ENCODE assay signal across 8 mouse cellular contexts in genomic region chr2:152412526-152413157, GRCm38 (mm10). TPM values are rescaled to one million over a fixed set of nuclear protein-coding genes. Genes with fewer than 3 reads are reported as not detected.
DNase-seq lines count a peak whose midpoint lies in the region; ATAC-seq and TF ChIP-seq lines count a peak whose summit lies in the region.

No protein-coding gene starts in this region.

- peak overlapping the region; percentile 93 for H3K4me2 ChIP-seq in embryonic facial prominence, embryonic 14.5 days (ENCODE audit: low read depth, low read length)
- peak overlapping the region; percentile 84 for H3K4me2 ChIP-seq in neural tube, embryonic 14.5 days (ENCODE audit: low read depth, low read length)

- WGBS in kidney, adult 2 months = 22% methylated on average over 15 of the region's 15 CpGs
- 3% methylated on average over 15 of the region's 15 CpGs for WGBS in embryonic facial prominence, embryonic 14.5 days
- WGBS in neural tube, embryonic 14.5 days = 5% methylated on average over 15 of the region's 15 CpGs

- H3K27me3 ChIP-seq in kidney, adult 2 months (replicated peaks; ENCODE audit: control insufficient read depth, insufficient read depth, low read length) = no peaks in the 10 kb centered on the region
- H3K27me3 ChIP-seq in embryonic facial prominence, embryonic 14.5 days (replicated peaks; ENCODE audit: control insufficient read depth, insufficient read depth, low read length) = no peaks in the 10 kb centered on the region
- no peaks in the 10 kb centered on the region for H3K27me3 ChIP-seq in neural tube, embryonic 14.5 days (ENCODE audit: control insufficient read depth, insufficient read depth, low read length)

- H3K4me1 ChIP-seq in kidney, adult 2 months (ENCODE audit: control insufficient read depth, insufficient read depth, low read length) = peaks cover 12% of the 10 kb centered on the region; the same call in 1 of the 2 replicates
- peaks cover 30% of the 10 kb centered on the region for H3K4me1 ChIP-seq in embryonic facial prominence, embryonic 14.5 days (ENCODE audit: control insufficient read depth, insufficient read depth, low read length)
- peaks cover 33% of the 10 kb centered on the region for H3K4me1 ChIP-seq in neural tube, embryonic 14.5 days (ENCODE audit: control insufficient read depth, insufficient read depth, low read length)

- no peak for TF ChIP-seq CTCF in kidney, adult 2 months (conservative IDR thresholded peaks at IDR 0.05; ENCODE audit: insufficient read depth, insufficient read length, low read depth, low read length)

- H3K4me3 ChIP-seq in kidney, adult 2 months (ENCODE audit: insufficient read depth, low read depth, low read length) = peak overlapping the region; percentile 7; the same call in 1 of the 2 replicates
- H3K4me3 ChIP-seq in embryonic facial prominence, embryonic 14.5 days (ENCODE audit: low read depth, low read length) = peak overlapping the region; percentile 95
- peak overlapping the region; percentile 91 for H3K4me3 ChIP-seq in neural tube, embryonic 14.5 days (ENCODE audit: low read depth, low read length)

- no peak for TF ChIP-seq POLR2A in kidney, adult 2 months (IDR thresholded peaks at IDR 0.05; ENCODE audit: low read depth, low read length)

- no peak overlapping the region for H3K27ac ChIP-seq in kidney, adult 2 months (ENCODE audit: insufficient read depth, low read depth, low read length)
- H3K27ac ChIP-seq in embryonic facial prominence, embryonic 14.5 days (replicated peaks; ENCODE audit: low read depth, low read length) = peak overlapping the region; percentile 95
- H3K27ac ChIP-seq in neural tube, embryonic 14.5 days (ENCODE audit: low read depth, low read length) = peak overlapping the region; percentile 60

- peak overlapping the region; percentile 97 for H3K9ac ChIP-seq in embryonic facial prominence, embryonic 14.5 days (ENCODE audit: low read depth, low read length)
- peak overlapping the region; percentile 92; the same call in 1 of the 2 replicates for H3K9ac ChIP-seq in neural tube, embryonic 14.5 days (replicated peaks; ENCODE audit: low read depth, low read length)

- peaks cover 7% of the 10 kb centered on the region for H3K9me3 ChIP-seq in embryonic facial prominence, embryonic 14.5 days (ENCODE audit: control insufficient read depth, low read length)
- no peaks in the 10 kb centered on the region for H3K9me3 ChIP-seq in neural tube, embryonic 14.5 days (ENCODE audit: control insufficient read depth, low read length)

- peak; percentile 23 for DNase-seq in kidney, adult 2 months
- no peak for DNase-seq in kidney, adult 11 months
- DNase-seq in embryonic facial prominence, embryonic 14.5 days (ENCODE audit: low spot score) = peak; percentile 57
- peak; percentile 24 for DNase-seq in kidney, postnatal 14 days
- DNase-seq in thymus, postnatal 14 days = no peak
- no peak for DNase-seq in cerebellum, adult 8-10 months
- DNase-seq in gastrocnemius, adult 18-20 months (ENCODE audit: low spot score) = no peak

- ATAC-seq in embryonic facial prominence, embryonic 14.5 days (ENCODE audit: low read depth) = no peak
- no peak for ATAC-seq in neural tube, embryonic 14.5 days (ENCODE audit: low read depth)

- no peaks in the 10 kb centered on the region for H3K36me3 ChIP-seq in kidney, adult 2 months (ENCODE audit: control insufficient read depth, insufficient read depth, low read length)
- no peaks in the 10 kb centered on the region for H3K36me3 ChIP-seq in embryonic facial prominence, embryonic 14.5 days (ENCODE audit: control insufficient read depth, insufficient read depth, low read length)
- no peaks in the 10 kb centered on the region for H3K36me3 ChIP-seq in neural tube, embryonic 14.5 days (ENCODE audit: control insufficient read depth, insufficient read depth, low read length)

RNA-seq across cellular contexts. Expression of gene Zcchc3, which starts 2.2 kb away (rescaled TPM):
- 3.8 and 4.3 TPM in 2 replicates for polyA plus RNA-seq in kidney, adult 2 months (2012; rRNA removed)
- polyA plus RNA-seq in embryonic facial prominence, embryonic 14.5 days (2014; fragmentation: Nextera tagmentation; extraction: Ambion mirVana) = 29.5 and 36.4 TPM in 2 replicates
- 14.5 and 18.0 TPM in 2 replicates for polyA plus RNA-seq in neural tube, embryonic 14.5 days (2014; fragmentation: Nextera tagmentation; extraction: Ambion mirVana)
- under 1 TPM; 0.62 to 0.76 TPM for total RNA-seq in gastrocnemius, adult 18-20 months (2021)

RNA-seq across cellular contexts. Expression of gene 6820408C15Rik, which starts 2.7 kb away (rescaled TPM):
- polyA plus RNA-seq in kidney, adult 2 months (2012; rRNA removed) = 0.69 and 0.78 TPM in 2 replicates
- polyA plus RNA-seq in embryonic facial prominence, embryonic 14.5 days (2014; fragmentation: Nextera tagmentation; extraction: Ambion mirVana) = 0.87 and 5.1 TPM in 2 replicates
- 0.87 and 0.99 TPM in 2 replicates for polyA plus RNA-seq in neural tube, embryonic 14.5 days (2014; fragmentation: Nextera tagmentation; extraction: Ambion mirVana)
- not detected for total RNA-seq in gastrocnemius, adult 18-20 months (2021)

RNA-seq across cellular contexts. Expression of gene Sox12, which starts 14.8 kb away (rescaled TPM):
- 9.1 and 9.5 TPM in 2 replicates for polyA plus RNA-seq in kidney, adult 2 months (2012; rRNA removed)
- polyA plus RNA-seq in embryonic facial prominence, embryonic 14.5 days (2014; fragmentation: Nextera tagmentation; extraction: Ambion mirVana) = 10.4 and 11.4 TPM in 2 replicates
- 19.2 and 19.7 TPM in 2 replicates for polyA plus RNA-seq in neural tube, embryonic 14.5 days (2014; fragmentation: Nextera tagmentation; extraction: Ambion mirVana)
- under 1 TPM; 0.34 to 0.57 TPM for total RNA-seq in gastrocnemius, adult 18-20 months (2021)

RNA-seq across cellular contexts. Expression of gene Nrsn2, which starts 36.2 kb away (rescaled TPM):
- 0.12 and 0.50 TPM in 2 replicates for polyA plus RNA-seq in kidney, adult 2 months (2012; rRNA removed)
- 2.5 and 2.7 TPM in 2 replicates for polyA plus RNA-seq in embryonic facial prominence, embryonic 14.5 days (2014; fragmentation: Nextera tagmentation; extraction: Ambion mirVana)
- 42.9 and 54.4 TPM in 2 replicates for polyA plus RNA-seq in neural tube, embryonic 14.5 days (2014; fragmentation: Nextera tagmentation; extraction: Ambion mirVana)
- not detected for total RNA-seq in gastrocnemius, adult 18-20 months (2021)

RNA-seq across cellular contexts. Expression of gene Defb23, which starts 51.8 kb away (rescaled TPM):
- polyA plus RNA-seq in kidney, adult 2 months (2012; rRNA removed) = not detected in 2 replicates
- polyA plus RNA-seq in embryonic facial prominence, embryonic 14.5 days (2014; fragmentation: Nextera tagmentation; extraction: Ambion mirVana) = not detected in 2 replicates
- polyA plus RNA-seq in neural tube, embryonic 14.5 days (2014; fragmentation: Nextera tagmentation; extraction: Ambion mirVana) = not detected in 2 replicates
- total RNA-seq in gastrocnemius, adult 18-20 months (2021) = not detected

Comparison
In these comparisons a context has a peak if more than half of its experiments do, and no peak if none do; other contexts are left out.
1. DNase-seq: peak in kidney, adult 2 months (single experiment), embryonic facial prominence, embryonic 14.5 days (single experiment) and kidney, postnatal 14 days (single experiment); none in kidney, adult 11 months (single experiment), thymus, postnatal 14 days (single experiment), cerebellum, adult 8-10 months (single experiment) and gastrocnemius, adult 18-20 months (single experiment).
2. H3K4me3 ChIP-seq: peak in every context shown above with its lines; median percentile 95 in embryonic facial prominence, embryonic 14.5 days; 91 in neural tube, embryonic 14.5 days; 7 in kidney, adult 2 months.